ENCODE assay signal across 10 mouse cellular contexts in genomic region chr1:36770998-36771397, GRCm38 (mm10). TPM values are rescaled to one million over a fixed set of nuclear protein-coding genes. Genes with fewer than 3 reads are reported as not detected.
DNase-seq lines count a peak whose midpoint lies in the region; ATAC-seq and TF ChIP-seq lines count a peak whose summit lies in the region.
"Had no signal": no experiment of that assay in that cellular context is flagged by ENCODE, and none has a peak within 500 bp of the region (broad histone marks: within the 10 kb centered on the region; RNA-seq: fewer than 3 reads in every experiment).

No protein-coding gene starts in this region.

- H3K9me3 ChIP-seq in kidney, embryonic 16.5 days (ENCODE audit: low read length) = no peaks in the 10 kb centered on the region; the same call in 1 of the 2 replicates
- H3K9me3 ChIP-seq in embryonic facial prominence, embryonic 12.5 days = no peaks in the 10 kb centered on the region
- 0 out of 2 replicates have a peak, but pooled peaks cover 2% of the 10 kb centered on the region for H3K9me3 ChIP-seq in intestine, postnatal 0 days (ENCODE audit: control insufficient read depth)

- H3K4me1 ChIP-seq in kidney, embryonic 16.5 days (ENCODE audit: insufficient read depth, low read length) = 0 out of 2 replicates have a peak, but pooled peaks cover 4% of the 10 kb centered on the region
- H3K4me1 ChIP-seq in embryonic facial prominence, embryonic 12.5 days = peaks cover 11% of the 10 kb centered on the region; the same call in 1 of the 2 replicates
- no peaks in the 10 kb centered on the region for H3K4me1 ChIP-seq in intestine, postnatal 0 days (replicated peaks; ENCODE audit: control insufficient read depth, insufficient read depth, low read length)

- peak overlapping the region; percentile 26 for H3K4me3 ChIP-seq in kidney, embryonic 16.5 days (ENCODE audit: low read length)
- H3K4me3 ChIP-seq in embryonic facial prominence, embryonic 12.5 days = peak overlapping the region; percentile 30
- H3K4me3 ChIP-seq in intestine, postnatal 0 days (ENCODE audit: low read depth, low read length) = 0 out of 2 replicates have a peak overlapping the region, but pooled peaks have one; percentile 9

- H3K27me3 ChIP-seq in kidney, embryonic 16.5 days (ENCODE audit: insufficient read depth, low read length) = peaks cover 9% of the 10 kb centered on the region
- H3K27me3 ChIP-seq in embryonic facial prominence, embryonic 12.5 days = peaks cover 15% of the 10 kb centered on the region
- no peaks in the 10 kb centered on the region for H3K27me3 ChIP-seq in intestine, postnatal 0 days (replicated peaks; ENCODE audit: control insufficient read depth, insufficient read depth, low read length)

- H3K4me2 ChIP-seq in kidney, embryonic 16.5 days (replicated peaks; ENCODE audit: low read depth, low read length) = peak overlapping the region; percentile 53
- H3K4me2 ChIP-seq in embryonic facial prominence, embryonic 12.5 days (replicated peaks) = peak overlapping the region; percentile 49
- peak overlapping the region; percentile 46 for H3K4me2 ChIP-seq in intestine, postnatal 0 days (replicated peaks; ENCODE audit: low read depth)

- H3K27ac ChIP-seq in kidney, embryonic 16.5 days (ENCODE audit: low read length) = no peak overlapping the region
- no peak overlapping the region for H3K27ac ChIP-seq in embryonic facial prominence, embryonic 12.5 days
- no peak overlapping the region for H3K27ac ChIP-seq in intestine, postnatal 0 days (ENCODE audit: low read depth, low read length)

- no peak for ATAC-seq in kidney, embryonic 16.5 days (ENCODE audit: low FRiP score, low TSS enrichment)
- ATAC-seq in embryonic facial prominence, embryonic 12.5 days (ENCODE audit: insufficient number of reproducible peaks, insufficient read depth, low FRiP score, low TSS enrichment) = no peak
- no peak for ATAC-seq in intestine, postnatal 0 days

- H3K9ac ChIP-seq in kidney, embryonic 16.5 days (replicated peaks; ENCODE audit: low read length) = no peak overlapping the region
- H3K9ac ChIP-seq in embryonic facial prominence, embryonic 12.5 days = peak overlapping the region; percentile 12; the same call in 1 of the 2 replicates
- H3K9ac ChIP-seq in intestine, postnatal 0 days (ENCODE audit: low read depth, low read length) = no peak overlapping the region

- WGBS in kidney, embryonic 16.5 days = 17% methylated on average over 27 of the region's 27 CpGs
- 19% methylated on average over 27 of the region's 27 CpGs for WGBS in embryonic facial prominence, embryonic 12.5 days
- WGBS in intestine, postnatal 0 days = 24% methylated on average over 27 of the region's 27 CpGs

- TF ChIP-seq CTCF in intestine, postnatal 0 days (IDR thresholded peaks at IDR 0.05; ENCODE audit: low read depth) = no peak

- no peaks in the 10 kb centered on the region for H3K36me3 ChIP-seq in kidney, embryonic 16.5 days (ENCODE audit: insufficient read depth, low read length)
- no peaks in the 10 kb centered on the region for H3K36me3 ChIP-seq in embryonic facial prominence, embryonic 12.5 days
- no peaks in the 10 kb centered on the region for H3K36me3 ChIP-seq in intestine, postnatal 0 days (ENCODE audit: control insufficient read depth, insufficient read depth)

- no peak for DNase-seq in kidney, postnatal 36 days
- DNase-seq in retina, embryonic 14.5 days (ENCODE audit: low spot score) = peak; percentile 40
- DNase-seq in ovary, adult 18-20 months (ENCODE audit: low spot score) = no peak
- DNase-seq in left cerebral cortex, adult 8-10 months (ENCODE audit: low spot score in 2 of 2) = no peak
- no peak for DNase-seq in ovary, postnatal 36 days (ENCODE audit: low spot score)
- DNase-seq: left cerebral cortex, postnatal 4 days; right cerebral cortex, postnatal 14 days had no signal

RNA-seq across cellular contexts. Expression of gene Zap70, which starts 9.4 kb away (rescaled TPM):
- polyA plus RNA-seq in kidney, embryonic 16.5 days (2015; fragmentation: Nextera tagmentation; extraction: Ambion mirVana) = 0.28 and 0.54 TPM in 2 replicates
- polyA plus RNA-seq in embryonic facial prominence, embryonic 12.5 days (2016; fragmentation: Nextera tagmentation; extraction: Ambion mirVana) = 0.51 and 0.65 TPM in 2 replicates
- 0.24 and 0.70 TPM in 2 replicates for polyA plus RNA-seq in intestine, postnatal 0 days (2015; fragmentation: Nextera tagmentation; extraction: Ambion mirVana)
- total RNA-seq in left cerebral cortex, adult 8-10 months (2022) = 1 to 10 TPM in 3 of 4 experiments, under 1 TPM in 1; 0.49 to 2.2 (median 1.5) TPM

RNA-seq across cellular contexts. Expression of gene Actr1b, which starts 56.8 kb away (rescaled TPM):
- polyA plus RNA-seq in kidney, embryonic 16.5 days (2015; fragmentation: Nextera tagmentation; extraction: Ambion mirVana) = 118 and 123 TPM in 2 replicates
- polyA plus RNA-seq in embryonic facial prominence, embryonic 12.5 days (2016; fragmentation: Nextera tagmentation; extraction: Ambion mirVana) = 110 and 117 TPM in 2 replicates
- 50.3 and 57.0 TPM in 2 replicates for polyA plus RNA-seq in intestine, postnatal 0 days (2015; fragmentation: Nextera tagmentation; extraction: Ambion mirVana)
- total RNA-seq in left cerebral cortex, adult 8-10 months (2022) = 100 to 1,000 TPM; 288 to 349 (median 302) TPM
